In the genomic region with DNA sequence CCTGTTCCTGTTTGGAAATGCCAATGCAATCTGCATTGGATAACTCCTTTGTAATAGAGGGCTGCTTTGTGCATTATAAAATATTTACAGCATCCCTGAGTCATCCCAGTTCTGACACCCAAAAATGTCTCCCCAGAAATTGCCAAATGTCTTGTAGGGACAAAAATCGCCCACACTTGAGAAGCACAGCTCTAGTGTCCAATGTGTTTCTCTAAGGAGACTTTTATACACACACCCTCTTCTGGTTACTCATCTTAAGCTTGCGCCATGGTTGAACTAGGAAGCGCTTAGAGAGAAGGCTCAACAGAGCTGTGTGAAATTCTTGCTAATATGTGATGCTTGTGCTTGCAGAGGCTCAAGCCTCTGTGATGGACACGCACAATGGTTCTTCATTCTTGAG, we compare ENCODE assay signal across 33 mouse cellular contexts. TPM values are rescaled to one million over a fixed set of nuclear protein-coding genes. Genes with fewer than 3 reads are reported as not detected.
"Had no signal": no experiment of that assay in that cellular context is flagged by ENCODE, and none has a peak within 500 bp of the region (broad histone marks: within the 10 kb centered on the region; RNA-seq: fewer than 3 reads in every experiment).

No protein-coding gene starts in this region.

- H3K27me3 ChIP-seq: embryonic facial prominence, embryonic 12.5 days; embryonic facial prominence, embryonic 13.5 days; embryonic facial prominence, embryonic 15.5 days; forebrain, embryonic 12.5 days; forebrain, embryonic 13.5 days; forebrain, embryonic 15.5 days had no signal

- H3K4me3 ChIP-seq: embryonic facial prominence, embryonic 10.5 days; embryonic facial prominence, embryonic 12.5 days; embryonic facial prominence, embryonic 13.5 days; embryonic facial prominence, embryonic 15.5 days; erythroblast, embryonic 14.5 days; forebrain, embryonic 10.5 days; forebrain, embryonic 12.5 days; forebrain, embryonic 13.5 days; forebrain, embryonic 15.5 days; gastrocnemius, adult 2 months; heart, adult 2 months; heart, embryonic 10.5 days had no signal

- DNase-seq: cerebellum, adult 8-10 months; cerebellum, adult 9-10 months; cerebellum, adult 9-11 months; cerebellum, postnatal 10 days; cerebellum, postnatal 14 days; cerebellum, postnatal 25 days; cerebellum, postnatal 36 days; embryo, embryonic 11 days; forebrain, postnatal 0 days; gastrocnemius, adult 2 months; gastrocnemius, postnatal 10 days; gastrocnemius, postnatal 14 days; gastrocnemius, postnatal 25 days; gastrocnemius, postnatal 36 days; heart, adult 11 months; heart, adult 18-20 months; heart, adult 2 months had no signal

- ATAC-seq: forebrain, embryonic 13.5 days; forebrain, embryonic 14.5 days; forebrain, embryonic 15.5 days; forebrain, embryonic 16.5 days; forebrain, postnatal 0 days had no signal

- H3K4me1 ChIP-seq: embryonic facial prominence, embryonic 10.5 days; embryonic facial prominence, embryonic 12.5 days; embryonic facial prominence, embryonic 13.5 days; embryonic facial prominence, embryonic 15.5 days; forebrain, embryonic 12.5 days; forebrain, embryonic 13.5 days; forebrain, embryonic 15.5 days; heart, embryonic 10.5 days had no signal

- H3K36me3 ChIP-seq: embryonic facial prominence, embryonic 10.5 days; embryonic facial prominence, embryonic 12.5 days; embryonic facial prominence, embryonic 13.5 days; embryonic facial prominence, embryonic 15.5 days; forebrain, embryonic 10.5 days; forebrain, embryonic 12.5 days; forebrain, embryonic 15.5 days; heart, embryonic 10.5 days had no signal

- H3K27ac ChIP-seq: embryonic facial prominence, embryonic 10.5 days; embryonic facial prominence, embryonic 12.5 days; embryonic facial prominence, embryonic 13.5 days; embryonic facial prominence, embryonic 15.5 days; forebrain, embryonic 10.5 days; forebrain, embryonic 12.5 days; forebrain, embryonic 13.5 days; forebrain, embryonic 15.5 days; gastrocnemius, adult 2 months; heart, adult 2 months; heart, embryonic 10.5 days had no signal

RNA-seq across cellular contexts. Expression of a gene that starts 20.0 kb away (rescaled TPM):
- polyA plus RNA-seq: cortical plate, adult 2 months; embryonic facial prominence, embryonic 11.5 days; embryonic facial prominence, embryonic 12.5 days; embryonic facial prominence, embryonic 13.5 days; embryonic facial prominence, embryonic 14.5 days; erythroblast, embryonic 14.5 days; forebrain, embryonic 11.5 days; forebrain, embryonic 13.5 days; forebrain, embryonic 14.5 days; heart, adult 2 months; heart, embryonic 10.5 days had no signal

RNA-seq across cellular contexts. Expression of a gene that starts 53.4 kb away (rescaled TPM):
- polyA plus RNA-seq: embryonic facial prominence, embryonic 11.5 days; embryonic facial prominence, embryonic 13.5 days; erythroblast, embryonic 14.5 days; forebrain, embryonic 10.5 days; forebrain, embryonic 11.5 days; forebrain, embryonic 12.5 days; forebrain, embryonic 14.5 days had no signal
